Mouse (Mus musculus) heart, embryonic 13.5 days (tissue): ENCODE data around the gene Ankmy1. TPM values are rescaled to one million over a fixed set of nuclear protein-coding genes. Genes with fewer than 3 reads are reported as not detected.

Experiments used
- ATAC-seq: fragments of 200-750 bp; cut with Nextera tagmentation; 2 replicates; pipeline ENCODE4 v1.8.0; 2017; ENCODE audit warnings: moderate TSS enrichment; ENCODE audit not compliant: insufficient number of reproducible peaks, low FRiP score, low TSS enrichment; ENCODE audit errors: extremely low read depth
- H3K27ac ChIP-seq: fragments of 300-500 bp; sonication (generic); replicated peaks from 2 replicates; pipeline ENCODE4 v1.5.1; 2015; ENCODE audit warnings: moderate library complexity, mild to moderate bottlenecking, inconsistent platforms
- H3K27me3 ChIP-seq: fragments of 300-500 bp; sonication (generic); replicated peaks from 2 replicates; pipeline ENCODE4 v1.6.1; 2015; ENCODE audit warnings: mild to moderate bottlenecking, inconsistent platforms
- H3K36me3 ChIP-seq: fragments of 300-500 bp; sonication (generic); 2 replicates; pipeline ENCODE4 v1.6.1; 2015; ENCODE audit warnings: mild to moderate bottlenecking, inconsistent platforms
- H3K4me1 ChIP-seq: fragments of 300-500 bp; sonication (generic); 2 replicates; pipeline ENCODE4 v1.6.1; 2015; ENCODE audit warnings: inconsistent platforms
- H3K4me2 ChIP-seq: fragments of 300-500 bp; sonication (generic); 2 replicates; pipeline ENCODE4 v1.6.1; 2015; ENCODE audit warnings: inconsistent platforms, mild to moderate bottlenecking, moderate library complexity
- H3K4me3 ChIP-seq: fragments of 300-500 bp; sonication (generic); 2 replicates; pipeline ENCODE4 v1.5.1; 2015; ENCODE audit warnings: moderate library complexity, mild to moderate bottlenecking, inconsistent platforms
- H3K9ac ChIP-seq: fragments of 300-500 bp; sonication (generic); 2 replicates; pipeline ENCODE4 v1.6.1; 2015; ENCODE audit warnings: inconsistent platforms, mild to moderate bottlenecking, moderate library complexity
- H3K9me3 ChIP-seq: fragments of 300-500 bp; sonication (generic); 2 replicates; pipeline ENCODE4 v1.6.1; 2016; ENCODE audit warnings: inconsistent platforms
- WGBS: fragments of 180-500 bp; shearing (Covaris S2); methylation state at CpG from one replicate; pipeline ENCODE4 v1.1.7; 2015; ENCODE audit warnings: mixed read lengths; 5-methylcytosine and 5-hydroxymethylcytosine counted together
- polyA plus RNA-seq: library from polyadenylated mRNA; unstranded; fragments of >200 nt; fragmentation: Nextera tagmentation; extraction: Ambion mirVana; gene quantifications from 2 replicates; pipeline ENCODE4 v1.2.1, GENCODE M21; 2015

Ankmy1 gene
- polyA plus RNA-seq, 1 experiment from 2014 or later, result 0.12 TPM

- Histone ChIP-seq H3K9me3 (no peaks in the 10 kb centered on the region), H3K4me1 (no peaks in the 10 kb centered on the region), H3K36me3 (no peaks in the 10 kb centered on the region), H3K9ac (no peak overlapping the region), H3K4me3 (no peak overlapping the region), H3K27me3 (peaks cover 7% of the 10 kb centered on the region; the same call in 1 of the 2 replicates), H3K27ac (no peak overlapping the region), H3K4me2 (no peak overlapping the region)
- ATAC-seq, result no peak
- 65% methylated on average over 2 of the region's 2 CpGs for WGBS
Observed at GRCm38 (mm10) chr1:92866170-92866569, 36.5 kb downstream of the Ankmy1 start.

- H3K9me3 ChIP-seq, result no peaks in the 10 kb centered on the region
- peaks cover 17% of the 10 kb centered on the region for H3K36me3 ChIP-seq
- H3K27ac ChIP-seq, result no peak overlapping the region
- H3K4me3 ChIP-seq, result no peak overlapping the region
- H3K4me2 ChIP-seq, result no peak overlapping the region
- no peaks in the 10 kb centered on the region for H3K4me1 ChIP-seq
- no peak for ATAC-seq
- 75% methylated on average over 4 of the region's 4 CpGs for WGBS
- H3K27me3 ChIP-seq, result peaks cover 7% of the 10 kb centered on the region; the same call in 1 of the 2 replicates
- H3K9ac ChIP-seq, result no peak overlapping the region
Observed at GRCm38 (mm10) chr1:92863268-92863667, 39.4 kb downstream of the Ankmy1 start.

GRCm38 (mm10) chr1:92861503-92861902 is 41.2 kb downstream of the Ankmy1 start:
- Histone ChIP-seq H3K4me2 (no peak overlapping the region), H3K9me3 (no peaks in the 10 kb centered on the region), H3K4me3 (no peak overlapping the region), H3K4me1 (no peaks in the 10 kb centered on the region), H3K27me3 (peaks cover 7% of the 10 kb centered on the region; the same call in 1 of the 2 replicates), H3K9ac (no peak overlapping the region), H3K36me3 (peaks cover 35% of the 10 kb centered on the region), H3K27ac (no peak overlapping the region)
- 71% methylated on average over 6 of the region's 6 CpGs for WGBS
- ATAC-seq, result no peak

- no peaks in the 10 kb centered on the region for H3K9me3 ChIP-seq
- no peak overlapping the region for H3K4me3 ChIP-seq
- peaks cover 53% of the 10 kb centered on the region for H3K4me1 ChIP-seq
- WGBS, result 51% methylated on average over 2 of the region's 2 CpGs
- H3K27me3 ChIP-seq, result peaks cover 24% of the 10 kb centered on the region
- no peak for ATAC-seq
- H3K36me3 ChIP-seq, result peaks cover 41% of the 10 kb centered on the region
- peak overlapping the region; percentile 37 for H3K27ac ChIP-seq
- H3K4me2 ChIP-seq, result no peak overlapping the region
- 0 out of 2 replicates have a peak overlapping the region, but pooled peaks have one; percentile 37 for H3K9ac ChIP-seq
Observed at GRCm38 (mm10) chr1:92852450-92852849, 50.3 kb downstream of the Ankmy1 start.

GRCm38 (mm10) chr1:92849938-92850574 is 52.6 kb downstream of the Ankmy1 start:
- H3K4me3 ChIP-seq, result no peak overlapping the region
- peaks cover 42% of the 10 kb centered on the region for H3K27me3 ChIP-seq
- peaks cover 55% of the 10 kb centered on the region for H3K4me1 ChIP-seq
- no peaks in the 10 kb centered on the region for H3K9me3 ChIP-seq
- H3K4me2 ChIP-seq, result no peak overlapping the region
- no peak for ATAC-seq
- no peak overlapping the region for H3K27ac ChIP-seq
- H3K36me3 ChIP-seq, result peaks cover 17% of the 10 kb centered on the region
- H3K9ac ChIP-seq, result no peak overlapping the region
- 55% methylated on average over 13 of the region's 13 CpGs for WGBS

- Histone ChIP-seq H3K27me3 (peaks cover 42% of the 10 kb centered on the region), H3K4me2 (no peak overlapping the region), H3K9ac (peak overlapping the region; percentile 68; the same call in 1 of the 2 replicates), H3K9me3 (no peaks in the 10 kb centered on the region), H3K4me3 (0 out of 2 replicates have a peak overlapping the region, but pooled peaks have one; percentile 3), H3K36me3 (peaks cover 11% of the 10 kb centered on the region), H3K4me1 (peaks cover 51% of the 10 kb centered on the region), H3K27ac (0 out of 2 replicates have a peak overlapping the region, but pooled peaks have one; percentile 20)
- ATAC-seq, result no peak
- WGBS, result 44% methylated on average over 2 of the region's 2 CpGs
Observed at GRCm38 (mm10) chr1:92849491-92849890, 53.2 kb downstream of the Ankmy1 start.

GRCm38 (mm10) chr1:92847873-92848839 is 54.5 kb downstream of the Ankmy1 start:
- Histone ChIP-seq H3K36me3 (peaks cover 3% of the 10 kb centered on the region; the same call in 1 of the 2 replicates), H3K4me3 (peak overlapping the region; percentile 43), H3K9me3 (no peaks in the 10 kb centered on the region), H3K4me2 (peak overlapping the region; percentile 70), H3K4me1 (peaks cover 50% of the 10 kb centered on the region), H3K27ac (peak overlapping the region; percentile 20; the same call in 1 of the 2 replicates), H3K9ac (peak overlapping the region; percentile 68), H3K27me3 (peaks cover 42% of the 10 kb centered on the region)
- ATAC-seq, result no peak
- 7% methylated on average over 41 of the region's 41 CpGs for WGBS

- WGBS, result 65% methylated on average over 7 of the region's 7 CpGs
- Histone ChIP-seq H3K4me1 (peaks cover 34% of the 10 kb centered on the region), H3K9me3 (no peaks in the 10 kb centered on the region), H3K27ac (no peak overlapping the region), H3K9ac (no peak overlapping the region), H3K36me3 (peaks cover 3% of the 10 kb centered on the region; the same call in 1 of the 2 replicates), H3K4me3 (no peak overlapping the region), H3K4me2 (no peak overlapping the region), H3K27me3 (peaks cover 42% of the 10 kb centered on the region)
- no peak for ATAC-seq
Observed at GRCm38 (mm10) chr1:92845889-92846288, 56.8 kb downstream of the Ankmy1 start.

GRCm38 (mm10) chr1:92841427-92841826 is 61.3 kb downstream of the Ankmy1 start:
- Histone ChIP-seq H3K4me3 (no peak overlapping the region), H3K27me3 (peaks cover 8% of the 10 kb centered on the region), H3K9me3 (no peaks in the 10 kb centered on the region), H3K27ac (no peak overlapping the region), H3K36me3 (peaks cover 3% of the 10 kb centered on the region; the same call in 1 of the 2 replicates), H3K4me1 (peaks cover 12% of the 10 kb centered on the region), H3K4me2 (no peak overlapping the region), H3K9ac (no peak overlapping the region)
- no peak for ATAC-seq
- 68% methylated on average over 3 of the region's 3 CpGs for WGBS

GRCm38 (mm10) chr1:92840231-92840890 is 62.3 kb downstream of the Ankmy1 start:
- no peak overlapping the region for H3K27ac ChIP-seq
- no peak overlapping the region for H3K4me2 ChIP-seq
- ATAC-seq, result no peak
- H3K36me3 ChIP-seq, result peaks cover 6% of the 10 kb centered on the region
- whole genome bisulfite sequencing, result 67% methylated on average over 8 of the region's 8 CpGs
- H3K27me3 ChIP-seq, result peaks cover 2% of the 10 kb centered on the region
- peaks cover 12% of the 10 kb centered on the region for H3K4me1 ChIP-seq
- no peak overlapping the region for H3K4me3 ChIP-seq
- H3K9me3 ChIP-seq, result no peaks in the 10 kb centered on the region
- no peak overlapping the region for H3K9ac ChIP-seq

- no peak overlapping the region for H3K4me3 ChIP-seq
- peaks cover 13% of the 10 kb centered on the region for H3K27me3 ChIP-seq
- H3K4me1 ChIP-seq, result peaks cover 17% of the 10 kb centered on the region
- no peaks in the 10 kb centered on the region for H3K9me3 ChIP-seq
- no peak for ATAC-seq
- H3K36me3 ChIP-seq, result peaks cover 7% of the 10 kb centered on the region
- WGBS, result 75% methylated on average over 7 of the region's 7 CpGs
- H3K4me2 ChIP-seq, result no peak overlapping the region
- no peak overlapping the region for H3K27ac ChIP-seq
- no peak overlapping the region for H3K9ac ChIP-seq
Observed at GRCm38 (mm10) chr1:92839211-92839610, 63.5 kb downstream of the Ankmy1 start.
